Mouse (Mus musculus) spleen, adult 2 months (tissue): ENCODE measurements around the gene Gm49486.

Experiments
- CTCF ChIP-seq: fragments of 200-500 bp; IDR thresholded peaks from 2 replicates; pipeline ENCODE4 v1.5.1; 2011; ENCODE audit warnings: mild to moderate bottlenecking, inconsistent platforms; ENCODE audit not compliant: insufficient read depth, insufficient read length, insufficient replicate concordance; ENCODE audit errors: extremely low read depth
- POLR2A ChIP-seq: fragments of 200-500 bp; IDR thresholded peaks from 2 replicates; pipeline ENCODE4 v1.6.1; 2011; ENCODE audit warnings: low read depth, low read length, inconsistent platforms

DNA sequence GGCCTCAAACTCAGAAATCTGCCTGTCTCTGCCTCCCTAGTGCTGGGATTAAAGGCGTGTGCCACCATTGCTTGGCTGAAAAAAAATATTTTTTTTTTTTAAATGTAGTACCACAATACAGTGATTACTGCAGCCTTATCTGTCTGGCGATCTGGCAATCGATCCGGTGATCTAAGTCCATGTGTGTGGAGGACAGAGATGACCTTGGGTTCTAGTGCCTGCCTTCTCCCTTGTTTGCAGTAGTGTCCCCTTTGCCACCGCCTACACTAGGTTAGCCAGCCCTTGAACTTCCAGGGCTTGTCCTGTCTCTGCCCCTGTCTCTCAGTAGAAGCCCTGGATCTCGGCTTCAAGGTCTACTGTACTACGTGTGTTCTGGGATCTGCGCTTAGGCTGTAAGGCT lies 41.4 kb upstream of the Gm49486 start:
- TF ChIP-seq CTCF: no peak
- no peak for TF ChIP-seq POLR2A
